Mouse (Mus musculus) urinary bladder, postnatal 14 days (tissue): ENCODE results near the gene Adprhl1.
A peak's percentile ranks its signal among the peaks of the same experiment; 100 is the strongest.

ENCODE experiments used
- DNase-seq: peaks from one replicate; pipeline ENCODE4 v3.0.0; 2021; ENCODE audit warnings: low spot score

Gene Adprhl1

GRCm38 (mm10) chr8:13254019-13254418 is at the start of gene Adprhl1:
Gene Adprhl1, minus strand, starts transcription at chr8:13254162.
- peak; percentile 72 for DNase-seq

- no peak for DNase-seq
These were observed 47.1 kb upstream of the Adprhl1 start for GRCm38 (mm10) chr8:13301036-13301435.

GRCm38 (mm10) chr8:13299571-13299970 is 45.6 kb upstream of the Adprhl1 start:
- DNase-seq, result no peak

- DNase-seq, result no peak
These were observed 39.9 kb upstream of the Adprhl1 start for GRCm38 (mm10) chr8:13293677-13294470.

- peak; percentile 75 for DNase-seq
These were observed 38.4 kb upstream of the Adprhl1 start for GRCm38 (mm10) chr8:13292364-13292763.

- no peak for DNase-seq
These were observed 34.7 kb upstream of the Adprhl1 start for GRCm38 (mm10) chr8:13288646-13289045.

- peak; percentile 96 for DNase-seq
These were observed 34.0 kb upstream of the Adprhl1 start, which contains the start of the genes Dcun1d2 and Tmco3 for GRCm38 (mm10) chr8:13287692-13288623. Gene Dcun1d2, minus strand, starts transcription at chr8:13288131. Gene Tmco3, plus strand, starts transcription at chr8:13288190.

GRCm38 (mm10) chr8:13287304-13287691 is 33.3 kb upstream of the Adprhl1 start:
- DNase-seq, result peak; percentile 91

- DNase-seq, result no peak
These were observed 29.2 kb upstream of the Adprhl1 start for GRCm38 (mm10) chr8:13283200-13283599.

- DNase-seq, result no peak
These were observed 23.0 kb upstream of the Adprhl1 start for GRCm38 (mm10) chr8:13276941-13277447.

- no peak for DNase-seq
These were observed 18.9 kb upstream of the Adprhl1 start for GRCm38 (mm10) chr8:13272834-13273233.

- DNase-seq, result no peak
These were observed 13.6 kb upstream of the Adprhl1 start for GRCm38 (mm10) chr8:13267566-13267965.

- DNase-seq, result no peak
These were observed 9.4 kb upstream of the Adprhl1 start for GRCm38 (mm10) chr8:13263376-13263775.

- no peak for DNase-seq
These were observed 549 bp downstream of the Adprhl1 start for GRCm38 (mm10) chr8:13253413-13253812.

- DNase-seq, result no peak
These were observed 1.1 kb downstream of the Adprhl1 start for GRCm38 (mm10) chr8:13252837-13253236.

- DNase-seq, result no peak
These were observed 9.6 kb downstream of the Adprhl1 start for GRCm38 (mm10) chr8:13244343-13244880.

- DNase-seq, result no peak
These were observed 10.7 kb downstream of the Adprhl1 start for GRCm38 (mm10) chr8:13242985-13243870.

GRCm38 (mm10) chr8:13240691-13241090 is 13.3 kb downstream of the Adprhl1 start:
- DNase-seq, result no peak

GRCm38 (mm10) chr8:13240055-13240454 is 13.9 kb downstream of the Adprhl1 start:
- no peak for DNase-seq

GRCm38 (mm10) chr8:13234803-13235202 is 19.2 kb downstream of the Adprhl1 start:
- DNase-seq, result no peak

GRCm38 (mm10) chr8:13230471-13230870 is 23.5 kb downstream of the Adprhl1 start:
- DNase-seq, result no peak
